Mouse (Mus musculus) cerebellum, postnatal 10 days (tissue): ENCODE results near the gene Clk2.
A peak's percentile ranks its signal among the peaks of the same experiment; 100 is the strongest.

Experiments used
- DNase-seq, 2 experiments: peaks; one replicate each; pipeline ENCODE4 v3.0.0; 2021; ENCODE audit warnings: mixed read lengths in 2 of 2

The Clk2 gene

DNA sequence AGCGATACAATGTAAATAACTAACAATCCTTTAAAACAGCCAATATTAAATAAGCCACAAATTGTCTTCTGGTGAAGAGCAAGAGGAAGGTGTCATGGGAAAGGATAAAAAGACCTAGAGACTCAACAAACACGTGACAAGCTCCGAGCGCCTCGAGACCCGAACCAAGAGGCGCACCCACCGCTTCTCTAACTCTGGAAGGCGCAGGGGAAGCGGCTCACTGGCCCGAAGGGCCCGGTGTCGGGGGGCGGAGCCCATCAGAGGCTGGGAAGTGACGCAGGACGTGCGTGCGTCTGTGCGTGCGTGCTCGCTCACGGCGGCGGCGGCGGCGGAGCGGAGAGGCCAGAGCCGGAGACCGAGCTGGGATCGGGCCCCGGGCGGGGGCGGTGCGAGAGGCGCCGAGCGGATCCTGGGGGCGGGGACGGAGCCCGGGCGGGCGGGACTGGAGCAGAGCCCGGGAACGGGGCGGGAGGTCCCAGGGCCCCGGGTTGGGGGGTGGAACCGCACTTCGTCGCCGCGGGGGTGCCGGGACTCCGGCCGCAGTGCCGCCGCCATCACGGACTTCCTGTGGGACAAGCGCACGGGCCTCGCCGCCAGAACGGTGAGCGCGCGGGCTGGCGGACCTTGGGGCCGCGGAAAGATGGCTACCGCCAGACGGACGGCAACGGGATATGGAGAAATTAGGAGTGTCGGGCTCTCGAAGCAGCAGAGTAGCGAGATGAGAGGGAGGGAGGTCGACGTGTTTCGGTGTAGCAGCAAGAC, at the start of gene Clk2:
Gene Clk2 (plus strand): TSS at position 290 of the 762 bp plus-strand sequence.
- peak; percentile 95 to 97 for DNase-seq

DNA sequence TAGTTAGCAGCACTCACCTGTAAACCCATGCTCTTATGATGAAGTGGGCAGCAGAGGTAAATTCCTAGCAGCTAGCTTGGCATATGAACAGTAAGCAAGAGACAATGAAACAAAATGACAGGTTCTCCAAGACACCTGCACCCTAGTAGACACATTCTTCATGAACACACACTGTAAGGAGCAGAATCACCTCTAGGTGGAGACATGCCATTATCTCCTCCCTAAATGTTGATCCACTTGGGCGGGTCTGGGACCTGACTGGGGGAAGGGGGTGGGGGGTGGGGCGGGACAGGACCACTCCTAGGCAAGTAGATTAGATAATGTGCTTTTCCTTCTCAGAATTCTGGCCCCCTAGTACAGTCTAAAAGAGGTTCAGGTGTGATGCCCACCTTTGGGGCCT, 49.1 kb upstream of the Clk2 start:
- DNase-seq, result peak; percentile 64 to 75

DNA sequence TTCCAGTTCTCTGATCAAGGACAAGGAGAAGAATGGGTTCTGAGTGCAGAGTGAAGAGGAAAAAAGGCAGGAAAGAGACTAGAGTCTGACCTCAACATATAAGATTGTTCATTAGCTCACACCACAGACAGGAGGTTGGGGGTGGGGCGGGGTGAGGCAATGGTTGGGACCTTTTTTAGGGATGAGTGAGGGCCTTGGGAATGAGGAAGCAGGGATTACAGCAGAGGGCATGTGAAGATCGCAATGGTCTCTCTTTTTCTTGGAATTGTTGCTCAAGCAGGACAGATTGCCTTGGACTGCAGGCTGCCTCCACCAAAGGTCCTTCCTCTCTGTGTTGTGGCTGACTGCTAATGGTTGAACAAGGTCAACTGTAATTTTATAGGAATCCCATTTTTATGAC, 41.3 kb upstream of the Clk2 start:
- no peak for DNase-seq

DNA sequence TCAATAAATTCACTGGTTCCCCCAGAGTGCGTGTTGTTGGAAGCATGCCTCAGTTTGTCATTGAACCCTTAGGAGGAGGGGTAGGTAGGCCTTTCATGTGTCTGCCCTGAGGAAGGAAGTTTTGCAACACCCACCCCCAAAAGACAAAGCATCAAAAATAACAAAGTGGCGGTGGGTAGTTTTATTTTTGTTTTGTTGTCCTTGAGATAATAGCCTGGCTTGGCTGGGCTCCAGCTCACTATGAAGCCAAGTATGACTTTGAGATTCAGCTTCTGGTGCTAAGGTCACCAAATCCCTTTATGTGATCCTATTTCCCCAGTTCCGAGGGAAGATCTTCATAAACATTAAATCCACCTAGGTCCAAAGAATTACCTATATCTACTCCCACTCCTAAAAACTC, 40.4 kb upstream of the Clk2 start:
- DNase-seq, result no peak

DNA sequence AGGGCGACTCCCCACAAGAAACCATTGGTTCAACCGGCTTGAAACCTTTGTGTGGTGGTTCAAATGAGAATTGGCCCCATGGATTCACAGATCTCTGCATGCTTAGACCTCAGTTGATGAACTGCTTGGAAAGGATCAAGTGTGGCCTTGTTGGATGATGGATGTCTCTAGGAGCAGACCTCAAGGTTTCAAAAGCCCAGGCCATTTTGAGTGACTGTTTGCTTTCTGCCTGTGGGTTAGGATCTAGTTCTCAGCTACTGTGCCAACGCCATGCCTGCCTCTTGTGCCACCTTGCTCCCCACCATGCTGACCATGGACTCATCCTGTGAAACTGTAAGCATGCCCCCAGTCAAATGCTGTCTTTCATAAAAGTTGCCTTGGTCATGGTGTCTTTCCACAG, 38.6 kb upstream of the Clk2 start:
- DNase-seq, result no peak

DNA sequence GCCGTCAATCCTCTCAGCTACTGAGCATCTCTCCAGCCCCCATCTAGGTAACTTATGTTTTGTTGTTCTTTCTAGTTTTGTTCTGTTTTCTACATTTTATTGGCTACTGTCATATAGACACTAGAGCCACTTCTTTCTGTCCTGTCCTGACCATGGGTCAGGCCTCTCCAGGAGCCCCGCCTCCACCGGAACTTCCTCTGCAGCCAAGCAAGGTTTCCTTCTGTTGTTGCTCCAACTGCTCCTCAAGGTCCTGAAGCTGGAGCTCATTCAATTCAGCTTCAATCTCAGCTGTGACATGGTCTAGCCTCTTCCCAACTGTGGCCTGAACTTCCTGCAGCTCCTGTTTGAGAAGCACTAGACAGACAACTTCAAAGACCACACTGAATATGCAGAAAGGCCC, 34.7 kb upstream of the Clk2 start:
- DNase-seq, result no peak

DNA sequence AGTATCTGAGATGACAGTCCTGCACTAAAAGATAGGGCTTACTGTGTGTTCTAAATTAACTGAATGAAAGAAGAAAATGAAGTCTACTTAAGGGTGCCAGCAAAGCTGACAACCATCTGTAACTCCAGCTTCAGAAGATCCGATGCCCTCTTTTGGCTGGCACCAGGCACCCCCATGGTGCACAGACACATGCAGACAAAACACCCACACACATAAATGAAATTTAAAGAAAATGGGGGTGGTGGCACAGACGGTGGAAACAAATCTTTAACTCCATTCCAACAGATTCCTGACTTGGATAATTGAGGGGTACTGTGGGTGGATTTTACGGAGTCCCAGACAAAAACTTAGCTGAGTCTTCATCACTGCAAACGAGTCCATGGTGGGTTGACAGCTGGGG, 32.8 kb upstream of the Clk2 start:
- DNase-seq, result peak in 1 of 2 experiments; percentile 35

DNA sequence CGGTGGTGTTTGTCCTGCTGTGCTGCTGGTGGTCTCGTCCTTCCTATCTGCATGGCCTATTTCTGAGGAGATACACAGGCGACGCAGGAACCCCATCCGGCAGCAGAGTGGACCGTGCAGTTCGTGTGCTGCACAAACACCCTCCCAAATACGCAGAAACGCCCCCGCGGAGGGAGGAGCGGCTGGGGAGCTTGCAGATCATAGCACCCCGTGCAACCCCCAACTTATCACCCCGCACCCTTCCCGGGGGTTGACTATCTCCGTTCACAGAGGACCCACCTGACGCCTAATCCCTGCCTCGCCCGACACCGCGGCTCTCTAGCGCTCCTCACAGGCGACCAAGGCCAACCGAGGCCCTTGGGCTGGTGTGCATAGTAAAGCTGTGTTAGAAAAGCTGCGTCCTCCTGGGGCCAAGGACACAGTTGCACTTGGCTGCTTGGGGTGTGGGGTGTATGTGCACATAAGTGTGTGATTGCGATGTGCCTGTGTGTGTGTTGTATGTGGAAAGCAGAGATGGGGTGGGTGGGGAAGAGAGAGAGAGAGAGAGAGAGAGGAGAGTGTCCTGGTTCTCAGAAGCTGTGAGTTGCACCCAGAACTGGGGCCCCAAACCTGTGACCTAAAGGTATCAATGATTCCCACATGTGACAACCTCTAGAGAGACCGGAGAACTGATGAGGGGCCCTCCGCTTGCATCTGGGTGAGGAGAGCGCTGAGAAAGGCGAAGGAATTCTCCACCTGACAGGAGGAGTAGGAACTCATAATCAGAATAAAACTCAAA, 32.1 kb upstream of the Clk2 start:
- DNase-seq, result peak; percentile 62 to 66

DNA sequence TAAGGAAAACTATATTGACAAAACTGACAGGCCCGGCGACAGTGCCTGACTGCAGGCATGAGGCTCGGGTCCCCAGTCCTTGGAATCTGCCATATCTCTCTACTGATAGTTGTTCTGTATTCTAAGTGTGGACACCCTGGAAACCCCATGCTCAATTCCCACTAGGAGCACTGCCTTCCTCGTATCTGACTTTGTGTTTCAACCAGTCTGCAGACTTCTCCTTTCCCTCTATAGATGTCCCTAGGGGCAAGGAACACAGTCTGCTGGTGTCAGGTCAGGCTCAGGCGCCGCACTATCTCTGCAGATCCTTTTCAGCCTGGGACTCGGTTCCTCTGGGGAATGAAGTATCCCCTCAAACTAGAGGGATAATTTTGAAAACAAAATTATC, 31.5 kb upstream of the Clk2 start:
- DNase-seq, result no peak

DNA sequence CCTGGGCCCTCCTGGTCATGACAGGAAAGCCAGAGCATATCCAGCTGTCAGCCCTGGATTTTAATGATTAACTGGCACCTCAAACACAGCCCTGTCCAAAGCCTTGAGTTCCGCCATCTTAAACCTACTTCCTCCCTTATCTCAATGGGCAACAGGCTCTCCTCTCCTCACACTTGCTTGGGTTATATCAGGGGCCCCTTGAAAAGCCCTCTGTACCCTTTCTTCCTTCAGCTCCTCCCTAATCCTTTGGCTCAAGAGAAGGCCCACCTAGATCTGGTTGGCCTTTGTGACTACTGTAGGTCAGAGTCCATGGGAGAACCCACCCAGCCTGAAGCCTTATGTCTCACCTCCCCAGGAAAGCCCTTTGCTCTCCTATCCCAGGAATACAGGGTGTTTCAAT, 30.8 kb upstream of the Clk2 start:
- DNase-seq, result no peak

DNA sequence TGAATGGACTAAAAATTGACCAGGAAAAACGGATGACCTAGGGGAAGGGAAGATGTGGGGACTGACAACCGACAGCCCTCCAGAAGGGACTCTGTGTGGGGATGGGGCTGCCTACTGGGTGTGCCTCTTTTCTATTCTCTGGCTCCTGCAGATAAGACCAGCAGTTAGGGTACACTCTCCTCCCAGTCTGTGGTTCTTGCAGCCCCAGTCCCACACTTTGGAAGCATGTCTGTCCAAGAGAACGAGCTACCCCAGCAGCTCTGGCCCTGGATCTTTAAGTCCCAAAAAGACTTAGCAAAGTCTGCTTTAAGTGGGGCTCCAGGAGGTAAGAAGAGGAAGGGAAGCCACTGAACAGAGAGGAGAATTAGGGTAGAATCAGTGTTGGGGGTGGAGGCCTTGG, 28.6 kb upstream of the Clk2 start, which contains the start of gene Pklr:
Gene Pklr (plus strand): TSS at position 185 of the 400 bp plus-strand sequence.
- DNase-seq, result no peak

DNA sequence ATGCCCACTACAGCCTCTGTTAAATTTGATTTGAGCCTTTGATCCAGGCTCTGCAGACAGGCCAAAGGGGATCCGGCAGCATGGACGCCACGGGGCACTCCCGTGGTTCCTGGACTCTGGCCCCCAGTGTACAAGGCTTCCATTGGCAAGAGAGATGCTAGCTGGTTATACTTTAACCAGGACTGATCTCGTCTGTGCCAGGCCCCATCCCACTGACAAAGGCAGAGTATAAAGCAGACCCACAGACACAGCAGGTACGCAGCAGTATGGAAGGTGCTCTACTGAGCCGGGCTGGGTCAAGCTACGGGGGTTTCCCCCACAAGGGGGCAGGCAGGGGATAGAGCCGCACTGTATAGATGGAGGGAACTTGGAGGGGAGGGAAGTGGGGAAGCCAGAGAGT, 28.2 kb upstream of the Clk2 start:
- DNase-seq, result no peak

DNA sequence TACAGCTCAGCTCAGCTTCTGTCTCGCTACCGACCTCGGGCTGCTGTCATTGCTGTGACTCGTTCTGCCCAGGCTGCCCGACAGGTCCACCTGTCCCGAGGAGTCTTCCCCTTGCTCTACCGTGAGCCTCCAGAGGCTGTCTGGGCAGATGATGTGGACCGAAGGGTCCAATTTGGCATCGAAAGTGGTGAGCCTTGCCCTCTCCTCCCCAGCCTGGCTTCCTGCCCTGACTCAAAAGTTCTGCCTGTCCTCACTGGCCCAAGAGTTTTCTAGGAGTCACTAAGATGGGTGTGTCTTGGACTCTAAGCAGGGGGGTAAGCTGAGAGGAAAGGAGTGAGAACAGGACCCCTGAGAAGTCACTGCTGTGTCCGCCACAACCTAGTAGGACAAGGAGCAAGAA, 19.8 kb upstream of the Clk2 start:
- DNase-seq, result no peak

DNA sequence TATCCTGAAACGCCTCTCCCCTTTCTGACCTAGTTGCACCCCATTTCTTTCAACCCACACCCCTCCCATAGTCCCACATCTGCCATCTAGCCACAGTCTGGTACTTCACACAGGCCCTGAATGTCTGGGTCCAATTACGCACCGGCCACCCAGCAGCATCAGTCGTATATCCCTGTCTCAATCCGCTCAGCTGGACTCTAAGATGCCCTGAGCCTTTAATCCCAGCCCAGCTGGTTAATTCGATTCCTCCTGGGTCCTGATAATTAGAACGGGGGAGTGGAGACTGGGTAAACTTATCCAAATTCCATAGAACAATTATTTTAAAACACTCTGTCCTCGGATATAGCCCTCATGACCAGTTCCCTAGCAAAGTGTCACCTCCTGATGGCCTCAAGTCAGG, 19.0 kb upstream of the Clk2 start:
- DNase-seq, result no peak

DNA sequence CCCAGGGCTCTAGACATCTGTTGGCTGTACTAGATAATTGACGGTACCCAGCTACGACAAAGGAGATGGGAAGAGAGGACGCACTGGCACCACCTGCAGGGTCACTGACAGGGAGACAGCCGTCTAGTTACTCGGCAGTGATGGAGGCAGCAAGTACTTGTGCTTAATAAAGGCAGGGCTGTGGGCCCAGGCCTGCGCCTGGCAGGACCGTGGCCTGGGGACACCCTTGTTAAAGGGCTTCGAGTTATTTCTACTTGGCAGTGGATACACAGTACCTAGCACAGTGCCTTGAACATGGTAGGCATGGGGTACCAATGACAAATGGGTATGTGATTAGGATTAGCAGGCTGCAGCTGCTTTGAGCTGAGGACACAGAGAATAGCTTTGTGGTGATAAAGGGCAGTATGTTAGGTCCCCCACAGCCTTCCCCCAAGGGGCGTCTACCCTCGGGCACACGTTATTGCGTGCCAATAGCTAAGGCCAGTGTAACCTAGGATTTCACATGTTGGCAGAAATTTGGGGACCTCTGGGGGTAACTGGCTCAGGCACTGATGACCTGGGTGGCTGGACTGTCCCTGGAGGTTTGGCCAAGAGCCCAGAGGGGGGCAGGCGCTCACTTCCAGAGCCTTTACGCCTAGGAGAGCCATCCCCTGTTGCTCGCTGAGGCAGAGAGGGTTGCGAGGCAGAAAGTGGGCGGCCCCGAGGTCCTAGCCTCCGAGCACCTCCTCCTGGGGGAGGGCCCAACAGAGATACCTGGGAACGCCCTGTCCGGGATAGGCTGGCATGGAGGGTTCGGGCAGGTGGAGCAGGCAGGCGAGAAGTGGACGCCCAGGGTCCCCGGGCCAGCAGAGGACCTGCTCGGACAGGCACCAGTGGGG, 17.3 kb upstream of the Clk2 start:
- peak in 1 of 2 experiments; percentile 20 for DNase-seq

DNA sequence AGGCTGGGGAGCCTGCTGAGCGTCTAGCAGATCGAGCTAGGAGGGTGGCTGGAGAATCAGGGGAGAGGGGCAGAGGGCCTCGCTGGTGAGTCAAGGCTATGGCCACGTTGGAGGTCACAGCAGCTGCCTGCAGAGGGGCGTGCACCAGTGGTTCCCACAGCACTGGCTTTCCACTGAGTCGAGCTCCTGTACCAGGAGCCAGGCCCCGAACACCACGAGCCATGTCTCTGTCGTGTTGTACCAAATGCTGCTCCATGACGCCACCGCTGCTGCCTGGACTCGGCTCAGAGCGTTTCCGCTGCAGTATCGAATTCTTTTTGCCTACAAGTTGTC, 16.6 kb upstream of the Clk2 start:
- DNase-seq, result no peak

DNA sequence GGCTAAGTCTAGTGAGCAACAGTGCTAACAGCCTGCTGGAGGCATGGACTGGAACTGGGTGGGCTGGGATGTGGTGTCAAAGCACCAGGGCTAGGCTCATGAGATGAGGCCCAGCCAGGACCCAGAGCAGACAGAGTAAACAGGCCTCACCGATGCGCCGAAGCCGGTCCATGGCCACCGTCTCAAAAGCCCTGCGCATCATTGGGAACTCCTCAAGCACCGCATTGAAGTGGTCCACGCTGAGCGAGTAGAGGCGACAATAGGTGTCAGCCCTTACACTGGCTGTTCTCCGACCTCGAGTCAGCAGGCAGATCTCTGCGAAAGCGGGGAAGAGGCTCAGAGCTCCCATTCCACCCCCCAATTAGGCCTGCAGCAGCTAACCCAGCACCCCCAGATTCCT, 16.0 kb upstream of the Clk2 start:
- DNase-seq, result no peak

DNA sequence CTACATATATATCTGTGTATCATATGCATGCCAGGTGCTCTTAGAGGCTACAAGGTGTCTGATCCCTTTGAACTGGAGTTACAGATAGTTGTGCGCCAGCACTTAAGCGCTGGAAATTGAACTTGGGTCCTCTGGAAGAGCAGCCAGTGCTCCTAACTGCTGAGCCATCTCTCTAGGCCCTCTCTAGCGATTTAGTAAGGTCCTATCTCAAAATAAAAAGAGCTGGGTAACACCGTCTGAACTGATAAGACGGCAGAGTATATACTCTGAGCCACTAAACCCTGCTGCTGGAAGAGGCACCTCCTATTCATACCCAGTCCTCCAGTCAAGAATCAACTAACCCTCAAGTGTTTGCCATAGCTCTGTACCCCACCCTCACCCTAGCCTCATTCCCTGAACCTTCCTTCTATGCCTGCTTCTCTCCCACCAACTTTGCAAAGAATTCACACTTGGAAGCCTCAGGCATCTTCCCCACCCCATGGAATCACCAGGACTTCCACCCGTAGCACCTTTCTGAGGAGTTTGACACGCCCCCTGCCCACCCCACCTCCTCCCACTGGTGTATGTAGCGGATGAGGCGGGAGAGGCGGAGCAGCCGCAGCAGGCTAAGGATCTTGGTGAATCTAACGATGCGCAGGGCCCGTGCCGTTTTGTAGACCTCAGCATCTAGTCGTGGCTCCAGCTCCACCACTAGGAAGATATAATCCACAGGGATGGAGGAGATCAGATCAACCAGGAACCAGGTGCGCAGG, 12.3 kb upstream of the Clk2 start:
- DNase-seq, result no peak

DNA sequence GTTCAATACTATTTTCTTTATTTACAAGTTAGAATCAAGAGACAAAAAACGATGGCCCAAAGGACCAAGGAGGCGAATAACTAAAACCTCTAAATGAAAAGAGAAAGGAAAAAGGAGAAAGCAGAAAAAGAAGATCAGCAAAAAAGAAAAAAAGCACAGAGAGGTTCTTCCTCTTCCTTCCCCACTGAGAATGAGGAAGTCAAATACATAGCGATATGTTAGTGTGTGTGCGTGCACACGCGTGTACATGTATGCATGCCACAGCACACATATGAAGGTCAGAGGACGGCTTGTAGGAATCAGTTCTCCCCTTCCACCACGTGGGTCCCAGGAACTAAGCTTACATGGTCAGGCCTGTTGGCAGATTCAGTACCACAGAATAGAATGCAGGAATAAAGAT, 7.6 kb upstream of the Clk2 start:
- no peak for DNase-seq

DNA sequence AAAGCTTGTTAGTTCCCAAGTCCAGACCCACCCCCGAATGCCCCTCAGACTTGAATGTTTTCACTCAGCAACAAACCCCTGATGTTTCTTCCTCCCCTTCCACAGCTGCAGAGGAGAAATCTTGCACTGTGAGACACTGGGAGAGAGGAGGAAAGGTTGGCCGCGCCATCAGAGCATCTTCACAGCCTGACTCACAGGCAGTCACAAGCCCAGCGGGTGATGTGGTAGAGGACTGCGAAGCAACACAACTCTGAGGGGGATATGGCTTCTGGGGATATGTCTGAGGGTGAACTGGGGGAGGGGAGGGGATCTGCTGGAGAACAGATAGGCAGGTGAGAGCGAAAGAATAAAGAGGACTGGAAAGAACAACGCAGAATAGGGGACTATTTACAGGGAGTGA, 5.9 kb upstream of the Clk2 start:
- DNase-seq, result peak in 1 of 2 experiments; percentile 24

DNA sequence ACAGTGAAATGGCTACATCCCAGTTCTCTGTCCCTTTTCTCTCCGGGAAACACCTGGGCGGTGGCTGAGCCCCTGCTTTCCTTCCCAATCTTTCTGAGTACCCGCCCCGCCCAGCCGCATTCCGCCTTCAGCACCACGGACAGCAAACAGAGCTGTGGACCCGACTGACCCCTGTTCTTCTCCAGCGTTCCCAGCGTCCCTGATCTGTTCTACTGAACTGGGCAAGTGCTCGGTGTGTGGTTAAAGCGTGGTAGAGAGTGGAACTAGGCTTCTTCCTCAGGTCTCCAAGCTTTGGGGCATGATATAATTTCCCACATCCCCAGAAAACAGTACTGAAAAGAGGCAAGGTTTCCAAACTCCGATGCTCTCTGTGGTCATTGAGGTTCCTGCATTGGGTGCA, 5.4 kb upstream of the Clk2 start:
- DNase-seq, result peak in 1 of 2 experiments; percentile 30

DNA sequence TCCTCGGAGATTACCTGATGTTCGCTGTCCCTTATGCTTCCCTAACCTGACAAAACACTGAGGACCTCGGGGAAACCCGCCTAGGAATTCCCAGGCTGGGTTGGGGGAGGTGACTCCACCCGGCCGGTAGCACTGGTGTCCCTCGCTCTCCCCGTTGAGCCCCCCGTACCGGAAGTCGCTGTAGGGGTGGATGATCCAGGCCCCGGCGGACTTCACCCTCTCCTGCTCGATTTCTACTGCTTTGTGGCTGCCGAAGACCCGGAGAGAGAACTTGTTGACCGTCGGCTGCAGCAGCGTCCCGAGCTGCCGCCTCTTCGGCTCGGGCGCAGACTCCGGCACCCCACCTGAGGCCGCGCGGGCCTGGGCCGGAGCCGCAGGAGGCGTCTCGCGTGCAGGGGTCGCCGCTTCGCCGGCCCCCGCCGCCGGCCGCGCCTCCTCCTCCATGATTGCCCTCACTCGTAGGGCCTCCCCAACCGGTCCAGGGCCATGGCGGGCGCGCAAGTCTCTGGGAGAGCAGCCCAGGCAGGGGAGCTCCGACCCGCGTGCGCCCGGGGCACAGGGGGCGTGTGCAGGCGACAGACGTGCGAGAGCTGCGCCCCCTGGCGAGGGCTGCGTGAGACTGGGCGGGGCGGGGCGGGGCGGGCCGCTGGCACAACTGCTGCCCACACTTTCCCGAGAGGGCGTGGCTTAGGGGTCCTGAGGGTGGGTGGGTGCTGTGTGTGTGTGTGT, 4.8 kb upstream of the Clk2 start, which contains the start of gene Hcn3:
Gene Hcn3 (minus strand): TSS at position 581 of the 729 bp plus-strand sequence.
- peak; percentile 89 for DNase-seq
